Mouse (Mus musculus): ENCODE measurements at regions not wholly inside any gene's neighbourhood (a gene's known extent, or its start where the extent isn't known, plus 50 kb on each side); places are given as distances from the start of the nearest gene placed in this dataset.

- TF ChIP-seq CTCF (IDR thresholded peaks at IDR 0.05; ENCODE audit: extremely low read depth, insufficient read length, insufficient replicate concordance, low read depth, low read length) (no peak), POLR2A (IDR thresholded peaks at IDR 0.05; ENCODE audit: low read depth, low read length) (no peak)
Measured at GRCm38 (mm10) chr14:25392940-25393339, 66.0 kb upstream of the Zmiz1 start.

All from small intestine, adult 2 months (tissue).